Mouse (Mus musculus) small intestine, adult 2 months (tissue): ENCODE data around the gene Irf2.

Experiments
- CTCF ChIP-seq: fragments of 200-500 bp; IDR thresholded peaks from 2 replicates; pipeline ENCODE4 v1.5.1; 2012; ENCODE audit warnings: low read depth, mild to moderate bottlenecking, control low read depth, inconsistent platforms, low read length, moderate library complexity, mixed read lengths; ENCODE audit not compliant: insufficient replicate concordance, insufficient read length; ENCODE audit errors: extremely low read depth
- POLR2A ChIP-seq: fragments of 200-500 bp; IDR thresholded peaks from 2 replicates; pipeline ENCODE4 v1.6.1; 2012; ENCODE audit warnings: low read depth, mild to moderate bottlenecking, control low read depth, inconsistent platforms, low read length, moderate library complexity

DNA sequence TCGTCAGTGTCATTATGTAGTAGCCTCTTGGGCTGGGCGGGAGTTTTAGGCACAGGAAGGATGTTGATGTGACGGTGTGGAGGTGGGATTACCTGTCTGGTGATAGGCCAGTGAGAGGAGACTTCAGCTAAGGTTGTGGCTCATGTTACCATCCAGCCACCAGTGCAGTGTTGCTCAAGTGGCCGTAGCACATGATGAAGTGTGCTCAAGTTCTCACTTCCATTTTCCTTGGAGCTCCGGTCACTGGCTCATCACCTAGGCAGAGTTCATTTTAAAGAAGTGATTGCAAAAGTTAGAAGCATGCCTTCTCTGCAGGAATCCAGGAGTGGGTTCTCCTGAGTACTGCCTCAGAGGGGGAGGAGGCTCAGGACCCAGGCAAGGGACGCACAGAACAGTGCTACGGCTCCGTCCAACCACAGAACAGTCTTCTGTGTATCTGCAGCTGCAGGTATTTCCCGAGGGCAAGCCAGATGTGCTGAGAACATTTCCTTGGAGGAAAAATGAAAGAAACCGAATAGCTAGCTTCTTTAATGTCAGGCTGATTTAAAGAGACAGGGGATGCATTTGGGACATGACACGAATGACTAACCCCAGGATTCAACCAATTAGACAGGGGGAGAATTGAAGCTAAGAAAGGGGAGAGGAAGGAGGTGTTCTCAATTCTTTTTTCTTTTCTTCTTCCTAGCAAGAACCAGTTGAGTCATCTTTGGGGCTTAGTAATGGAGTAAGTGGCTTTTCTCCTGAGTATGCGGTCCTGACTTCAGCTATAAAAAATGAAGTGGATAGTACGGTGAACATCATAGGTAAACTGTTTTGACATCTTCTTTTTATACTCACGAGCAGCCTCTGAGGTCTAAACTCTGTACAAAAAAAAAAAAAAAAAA is 78.8 kb downstream of the Irf2 start:
- TF ChIP-seq POLR2A (no peak), CTCF (no peak)
